Mouse (Mus musculus) natural killer cell, adult 2 months (primary cell): ENCODE data around the gene Hnf4a.

Experiments used
- DNase-seq, 2 experiments: peaks; one replicate each; pipeline ENCODE4 v3.0.0; 2022; ENCODE audit warnings: low spot score in 2 of 2

The Hnf4a gene

GRCm38 (mm10) chr2:163490656-163491055 lies 16.0 kb upstream of the Hnf4a start:
- no peak for DNase-seq

- DNase-seq = no peak
These were observed 15.3 kb upstream of the Hnf4a start for GRCm38 (mm10) chr2:163491351-163491750.

- DNase-seq = no peak
These were observed 14.6 kb upstream of the Hnf4a start, which contains the start of gene R3hdml for GRCm38 (mm10) chr2:163492018-163492417. Gene R3hdml, plus strand, starts transcription at chr2:163492318.

GRCm38 (mm10) chr2:163493031-163493430 lies 13.6 kb upstream of the Hnf4a start:
- DNase-seq = no peak

GRCm38 (mm10) chr2:163493976-163494375 lies 12.6 kb upstream of the Hnf4a start:
- DNase-seq = no peak

- no peak for DNase-seq
These were observed 12.2 kb upstream of the Hnf4a start for GRCm38 (mm10) chr2:163494456-163494855.

GRCm38 (mm10) chr2:163502219-163502618 lies 4.4 kb upstream of the Hnf4a start:
- DNase-seq = no peak

GRCm38 (mm10) chr2:163503191-163503590 lies 3.4 kb upstream of the Hnf4a start:
- DNase-seq = no peak

- no peak for DNase-seq
These were observed 19.2 kb downstream of the Hnf4a start for GRCm38 (mm10) chr2:163525761-163526243.

- no peak for DNase-seq
These were observed 20.9 kb downstream of the Hnf4a start for GRCm38 (mm10) chr2:163527497-163527896.

GRCm38 (mm10) chr2:163530418-163530817 lies 23.8 kb downstream of the Hnf4a start:
- no peak for DNase-seq

GRCm38 (mm10) chr2:163531917-163532316 lies 25.3 kb downstream of the Hnf4a start:
- DNase-seq = peak; percentile 63 to 75

GRCm38 (mm10) chr2:163533226-163533625 lies 26.6 kb downstream of the Hnf4a start:
- DNase-seq = no peak

- DNase-seq = peak; percentile 76 to 85
These were observed 28.4 kb downstream of the Hnf4a start for GRCm38 (mm10) chr2:163534958-163535524.

GRCm38 (mm10) chr2:163537443-163537842 lies 30.8 kb downstream of the Hnf4a start:
- no peak for DNase-seq

- no peak for DNase-seq
These were observed 31.8 kb downstream of the Hnf4a start for GRCm38 (mm10) chr2:163538410-163538809.

GRCm38 (mm10) chr2:163539321-163540040 lies 32.9 kb downstream of the Hnf4a start:
- no peak for DNase-seq

- DNase-seq = no peak
These were observed 33.9 kb downstream of the Hnf4a start for GRCm38 (mm10) chr2:163540231-163541117.

- DNase-seq = no peak
These were observed 35.1 kb downstream of the Hnf4a start for GRCm38 (mm10) chr2:163541568-163542182.

- DNase-seq = no peak
These were observed 36.1 kb downstream of the Hnf4a start for GRCm38 (mm10) chr2:163542674-163543073.

- no peak for DNase-seq
These were observed 40.2 kb downstream of the Hnf4a start for GRCm38 (mm10) chr2:163546623-163547318.
